Mouse (Mus musculus) intestine, embryonic 14.5 days (tissue): ENCODE results near the gene Slc7a7. TPM values are rescaled to one million over a fixed set of nuclear protein-coding genes. Genes with fewer than 3 reads are reported as not detected.

Source experiments
- ATAC-seq: fragments of 200-750 bp; cut with Nextera tagmentation; replicated peaks from 2 replicates; pipeline ENCODE4 v1.8.0; 2017; ENCODE audit warnings: low read depth, moderate number of reproducible peaks, moderate TSS enrichment, moderate library complexity; ENCODE audit not compliant: low FRiP score, low TSS enrichment
- DNase-seq: peaks from one replicate; pipeline ENCODE4 v3.0.0-alpha.2; 2018; ENCODE audit warnings: low spot score
- H3K27ac ChIP-seq: fragments of 300-500 bp; sonication (generic); 2 replicates; pipeline ENCODE4 v1.5.1; 2014; ENCODE audit warnings: low read depth, mild to moderate bottlenecking, control low read depth
- H3K27me3 ChIP-seq: fragments of 300-500 bp; sonication (generic); replicated peaks from 2 replicates; pipeline ENCODE4 v1.6.1; 2014; ENCODE audit warnings: low read length, control low read depth; ENCODE audit not compliant: control insufficient read depth, insufficient read depth
- H3K36me3 ChIP-seq: fragments of 300-500 bp; sonication (generic); 2 replicates; pipeline ENCODE4 v1.6.1; 2014; ENCODE audit warnings: low read length, control low read depth; ENCODE audit not compliant: control insufficient read depth, insufficient read depth
- H3K4me1 ChIP-seq: fragments of 300-500 bp; sonication (generic); replicated peaks from 2 replicates; pipeline ENCODE4 v1.6.1; 2014; ENCODE audit warnings: low read length, control low read depth, mixed read lengths; ENCODE audit not compliant: control insufficient read depth, insufficient read depth
- H3K4me2 ChIP-seq: fragments of 300-500 bp; sonication (generic); 2 replicates; pipeline ENCODE4 v1.6.1; 2014; ENCODE audit warnings: low read length
- H3K4me3 ChIP-seq: fragments of 300-500 bp; sonication (generic); 2 replicates; pipeline ENCODE4 v1.5.1; 2014; ENCODE audit warnings: low read depth, low read length, control low read depth, mixed read lengths
- H3K9ac ChIP-seq: fragments of 300-500 bp; sonication (generic); 2 replicates; pipeline ENCODE4 v1.6.1; 2014; ENCODE audit warnings: mild to moderate bottlenecking, low read length
- H3K9me3 ChIP-seq: fragments of 300-500 bp; sonication (generic); 2 replicates; pipeline ENCODE4 v1.6.1; 2016; ENCODE audit warnings: low read length, control low read depth; ENCODE audit not compliant: control insufficient read depth
- WGBS: fragments of 180-500 bp; shearing (Covaris S2); extraction: QIAGEN DNeasy Blood & Tissue Kit; methylation state at CpG from one replicate; pipeline ENCODE4 v1.1.7; 2014; 5-methylcytosine and 5-hydroxymethylcytosine counted together
- polyA plus RNA-seq: library from polyadenylated mRNA; unstranded; fragments of >200 nt; fragmentation: Nextera tagmentation; extraction: Ambion mirVana; gene quantifications from 2 replicates; pipeline ENCODE4 v1.2.1, GENCODE M21; 2014

Gene Slc7a7
- polyA plus RNA-seq, 1 experiment from 2014 or later, result 21.5 TPM

GRCm38 (mm10) chr14:54421014-54421413 is 3.4 kb upstream of the Slc7a7 start:
- Histone ChIP-seq H3K4me2 (no peak overlapping the region), H3K4me1 (no peaks in the 10 kb centered on the region), H3K36me3 (no peaks in the 10 kb centered on the region), H3K4me3 (no peak overlapping the region), H3K9me3 (no peaks in the 10 kb centered on the region), H3K27me3 (no peaks in the 10 kb centered on the region), H3K9ac (no peak overlapping the region), H3K27ac (no peak overlapping the region)
- ATAC-seq (no peak), DNase-seq (no peak)
- WGBS, result 87% methylated on average over 2 of the region's 2 CpGs

- ATAC-seq (no peak), DNase-seq (no peak)
- H3K36me3 ChIP-seq, result no peaks in the 10 kb centered on the region
- WGBS, result 88% methylated on average over 4 of the region's 4 CpGs
- H3K4me1 ChIP-seq, result peaks cover 18% of the 10 kb centered on the region
- no peaks in the 10 kb centered on the region for H3K9me3 ChIP-seq
- no peaks in the 10 kb centered on the region for H3K27me3 ChIP-seq
- no peak overlapping the region for H3K4me2 ChIP-seq
- no peak overlapping the region for H3K27ac ChIP-seq
- H3K4me3 ChIP-seq, result no peak overlapping the region
- no peak overlapping the region for H3K9ac ChIP-seq
Observed at GRCm38 (mm10) chr14:54416830-54417229, 750 bp downstream of the Slc7a7 start.

- H3K4me2 ChIP-seq, result no peak overlapping the region
- 56% methylated on average over 5 of the region's 5 CpGs for WGBS
- no peak overlapping the region for H3K27ac ChIP-seq
- DNase-seq, result no peak
- no peak overlapping the region for H3K4me3 ChIP-seq
- no peaks in the 10 kb centered on the region for H3K36me3 ChIP-seq
- H3K4me1 ChIP-seq, result peaks cover 18% of the 10 kb centered on the region
- no peak overlapping the region for H3K9ac ChIP-seq
- ATAC-seq, result no peak
- H3K9me3 ChIP-seq, result no peaks in the 10 kb centered on the region
- no peaks in the 10 kb centered on the region for H3K27me3 ChIP-seq
Observed at GRCm38 (mm10) chr14:54416229-54416775, 1.3 kb downstream of the Slc7a7 start.

- no peaks in the 10 kb centered on the region for H3K27me3 ChIP-seq
- ATAC-seq, result no peak
- H3K36me3 ChIP-seq, result no peaks in the 10 kb centered on the region
- no peak overlapping the region for H3K27ac ChIP-seq
- H3K9me3 ChIP-seq, result no peaks in the 10 kb centered on the region
- no peak overlapping the region for H3K9ac ChIP-seq
- no peak overlapping the region for H3K4me3 ChIP-seq
- DNase-seq, result no peak
- H3K4me1 ChIP-seq, result peaks cover 18% of the 10 kb centered on the region
- no peak overlapping the region for H3K4me2 ChIP-seq
- 29% methylated on average over 13 of the region's 13 CpGs for WGBS
Observed at GRCm38 (mm10) chr14:54415241-54416020, 2.1 kb downstream of the Slc7a7 start.

- peak overlapping the region; percentile 9; the same call in 1 of the 2 replicates for H3K4me3 ChIP-seq
- ATAC-seq (no peak), DNase-seq (no peak)
- no peaks in the 10 kb centered on the region for H3K36me3 ChIP-seq
- H3K4me1 ChIP-seq, result peaks cover 18% of the 10 kb centered on the region
- no peaks in the 10 kb centered on the region for H3K9me3 ChIP-seq
- H3K27ac ChIP-seq, result peak overlapping the region; percentile 29
- peak overlapping the region; percentile 42 for H3K4me2 ChIP-seq
- H3K27me3 ChIP-seq, result no peaks in the 10 kb centered on the region
- WGBS, result 12% methylated on average over 18 of the region's 18 CpGs
- H3K9ac ChIP-seq, result peak overlapping the region; percentile 27; the same call in 1 of the 2 replicates
Observed at GRCm38 (mm10) chr14:54413877-54414700, 3.5 kb downstream of the Slc7a7 start.

- H3K27me3 ChIP-seq, result no peaks in the 10 kb centered on the region
- no peak for DNase-seq
- no peak overlapping the region for H3K4me2 ChIP-seq
- H3K4me3 ChIP-seq, result no peak overlapping the region
- 65% methylated on average over 2 of the region's 2 CpGs for WGBS
- H3K9me3 ChIP-seq, result no peaks in the 10 kb centered on the region
- H3K9ac ChIP-seq, result no peak overlapping the region
- H3K36me3 ChIP-seq, result no peaks in the 10 kb centered on the region
- ATAC-seq, result no peak
- H3K27ac ChIP-seq, result peak overlapping the region; percentile 22; the same call in 1 of the 2 replicates
- H3K4me1 ChIP-seq, result peaks cover 18% of the 10 kb centered on the region
Observed at GRCm38 (mm10) chr14:54412629-54413170, 4.9 kb downstream of the Slc7a7 start.

GRCm38 (mm10) chr14:54412000-54412576 is 5.5 kb downstream of the Slc7a7 start:
- Histone ChIP-seq H3K4me2 (no peak overlapping the region), H3K4me3 (no peak overlapping the region), H3K36me3 (no peaks in the 10 kb centered on the region), H3K27me3 (no peaks in the 10 kb centered on the region), H3K9ac (no peak overlapping the region), H3K27ac (no peak overlapping the region), H3K9me3 (no peaks in the 10 kb centered on the region), H3K4me1 (peaks cover 18% of the 10 kb centered on the region)
- WGBS, result 72% methylated on average over 9 of the region's 9 CpGs
- no peak for ATAC-seq
- DNase-seq, result no peak
